Mouse (Mus musculus): ENCODE data around the gene Serpinb6e.
A peak's percentile ranks its signal among the peaks of the same experiment; 100 is the strongest.

Gene Serpinb6e

DNA sequence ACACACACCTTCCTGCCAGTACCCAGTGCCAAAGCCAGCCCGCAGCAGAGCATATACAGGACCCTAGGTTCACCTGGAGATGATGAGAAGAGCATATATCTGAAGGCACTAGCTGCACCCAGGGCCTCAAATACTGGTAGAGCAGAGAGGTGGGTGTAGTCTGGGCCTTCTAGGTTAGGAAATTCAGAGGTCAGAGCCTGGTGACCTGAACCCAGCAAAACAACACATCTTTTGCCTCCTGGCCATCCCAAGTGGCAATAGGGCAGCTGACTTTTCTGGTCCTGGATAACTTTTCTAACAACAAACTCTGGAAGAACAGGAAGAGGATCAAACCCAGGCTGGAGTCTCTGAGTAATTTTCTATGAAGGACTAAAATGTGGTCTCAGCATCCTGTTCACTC is at the start of gene Serpinb6e:
Serpinb6e (minus strand) TSS at position 101 of the 400 bp plus-strand sequence.
- DNase-seq (ENCODE audit: low read depth, low spot score): no peak

DNA sequence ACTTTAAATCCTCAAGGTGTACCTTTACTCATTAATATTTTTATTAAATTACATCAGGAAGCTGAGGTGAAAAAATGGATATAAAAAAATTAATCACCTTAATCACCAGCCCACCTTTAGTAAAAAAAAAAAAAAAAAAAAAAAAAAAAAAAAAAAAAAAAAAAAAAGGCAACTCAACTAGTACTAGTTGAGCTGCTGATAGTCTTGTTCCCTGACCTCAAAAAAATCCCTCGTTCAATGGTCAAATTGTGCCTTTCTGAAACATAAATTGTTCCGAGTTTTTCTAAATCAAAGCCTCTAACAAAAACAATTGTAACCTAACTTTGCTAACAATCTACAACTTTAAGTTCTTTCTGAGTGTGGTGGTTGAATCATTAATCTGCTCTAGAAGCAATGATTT is 12.5 kb downstream of the Serpinb6e start:
- no peak for DNase-seq (ENCODE audit: low read depth, low spot score)

GRCm38 (mm10) chr13:33823421-33823820 is 19.8 kb downstream of the Serpinb6e start:
- no peak for DNase-seq (ENCODE audit: low read depth, low spot score)

DNA sequence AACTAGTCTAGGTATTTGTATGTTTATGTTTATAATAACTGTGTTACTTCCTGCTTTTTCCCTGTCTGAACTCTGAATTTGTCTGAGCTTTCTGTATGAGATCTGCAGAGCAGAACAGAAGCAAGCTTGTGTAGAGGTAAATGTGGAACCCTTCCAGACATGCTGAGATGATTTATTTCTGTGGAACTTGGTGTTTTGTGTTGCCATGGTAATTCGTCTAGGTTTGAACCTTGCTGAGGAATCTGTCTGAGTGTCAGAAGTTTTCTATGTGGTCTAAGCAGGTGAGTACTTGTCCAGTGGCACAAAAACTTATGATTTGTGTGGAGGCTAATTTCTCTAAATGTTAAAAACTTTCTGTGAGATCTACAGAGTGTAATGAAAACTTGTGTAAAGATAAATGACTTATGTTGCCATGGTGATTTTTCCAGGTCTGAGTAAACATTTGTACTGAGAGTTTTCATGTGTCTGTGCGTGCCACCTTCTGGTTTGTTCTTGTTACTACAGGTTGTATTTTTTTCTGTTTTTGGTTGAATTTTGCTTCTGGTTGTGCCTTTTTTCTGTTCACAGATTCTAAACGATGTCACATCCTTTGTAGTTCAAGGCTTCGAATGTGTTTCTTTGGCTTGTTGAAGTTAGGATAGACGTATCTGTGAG is 21.6 kb downstream of the Serpinb6e start:
- DNase-seq (ENCODE audit: low read depth, low spot score): peak; percentile 27

Measured in mesoderm, embryonic 11.5 days (tissue).